Mouse (Mus musculus) liver, postnatal 0 days (tissue): ENCODE measurements at regions not wholly inside any gene's neighbourhood (a gene's known extent, or its start where the extent isn't known, plus 50 kb on each side); places are given as distances from the start of the nearest gene placed in this dataset.
A peak's percentile ranks its signal among the peaks of the same experiment; 100 is the strongest.

ENCODE experiments used
- ATAC-seq: fragments of 200-750 bp; cut with Nextera tagmentation; 2 replicates; pipeline ENCODE4 v1.8.0; 2017; ENCODE audit warnings: mild to moderate bottlenecking, moderate library complexity
- DNase-seq: peaks from one replicate; pipeline ENCODE4 v3.0.0-alpha.2; 2016
- H3K27ac ChIP-seq: fragments of 300-500 bp; sonication (generic); 2 replicates; pipeline ENCODE4 v1.5.1; 2014; ENCODE audit warnings: antibody characterized with exemption, moderate library complexity, mild to moderate bottlenecking, low read depth
- H3K27me3 ChIP-seq: fragments of 300-500 bp; sonication (generic); 2 replicates; pipeline ENCODE4 v1.6.1; 2014; ENCODE audit warnings: low read length, control low read depth, mixed read lengths; ENCODE audit not compliant: insufficient read depth
- H3K36me3 ChIP-seq: fragments of 300-500 bp; sonication (generic); replicated peaks from 2 replicates; pipeline ENCODE4 v1.6.1; 2014; ENCODE audit warnings: mild to moderate bottlenecking, control low read depth, low read length, moderate library complexity, mixed read lengths; ENCODE audit not compliant: insufficient read depth
- H3K4me1 ChIP-seq: fragments of 300-500 bp; sonication (generic); 2 replicates; pipeline ENCODE4 v1.6.1; 2014; ENCODE audit warnings: antibody characterized with exemption, mild to moderate bottlenecking, control low read depth; ENCODE audit not compliant: insufficient read depth
- H3K4me2 ChIP-seq: fragments of 300-500 bp; sonication (generic); 2 replicates; pipeline ENCODE4 v1.6.1; 2014; ENCODE audit warnings: low read depth, mild to moderate bottlenecking, low read length, moderate library complexity, mixed read lengths
- H3K4me3 ChIP-seq: fragments of 300-500 bp; sonication (generic); 2 replicates; pipeline ENCODE4 v1.5.1; 2014; ENCODE audit warnings: low read depth, low read length
- H3K9ac ChIP-seq: fragments of 300-500 bp; sonication (generic); replicated peaks from 2 replicates; pipeline ENCODE4 v1.6.1; 2014; ENCODE audit warnings: mild to moderate bottlenecking, moderate library complexity
- H3K9me3 ChIP-seq: fragments of 300-500 bp; sonication (generic); 2 replicates; pipeline ENCODE4 v1.6.1; 2016; ENCODE audit warnings: mild to moderate bottlenecking, control low read depth, low read length, mixed read lengths
- CTCF ChIP-seq: sonication (generic); IDR thresholded peaks from 2 replicates; pipeline ENCODE4 v1.5.1; 2016; ENCODE audit warnings: antibody characterized with exemption, low read depth
- EP300 ChIP-seq: IDR thresholded peaks from 2 replicates; pipeline ENCODE4 v1.6.1; 2016; ENCODE audit warnings: antibody characterized with exemption, low read depth, mild to moderate bottlenecking
- WGBS: fragments of 180-500 bp; shearing (Covaris S2); extraction: QIAGEN DNeasy Blood & Tissue Kit; methylation state at CpG from one replicate; pipeline ENCODE4 v1.1.7; 2014; ENCODE audit not compliant: insufficient replicate concordance; 5-methylcytosine and 5-hydroxymethylcytosine counted together

- TF ChIP-seq EP300 (no peak), CTCF (no peak)
- no peak overlapping the region for H3K4me2 ChIP-seq
- H3K36me3 ChIP-seq, result no peaks in the 10 kb centered on the region
- DNase-seq, result no peak
- H3K4me1 ChIP-seq, result no peaks in the 10 kb centered on the region
- no peak overlapping the region for H3K4me3 ChIP-seq
- no peak overlapping the region for H3K27ac ChIP-seq
- H3K27me3 ChIP-seq, result no peaks in the 10 kb centered on the region
- no peak for ATAC-seq
- 70% methylated on average over 4 of the region's 4 CpGs for WGBS
- no peak overlapping the region for H3K9ac ChIP-seq
- no peaks in the 10 kb centered on the region for H3K9me3 ChIP-seq
Observed at GRCm38 (mm10) chr7:70452816-70453215, 86.3 kb upstream of the Nr2f2 start.

- H3K4me3 ChIP-seq, result no peak overlapping the region
- H3K9me3 ChIP-seq, result no peaks in the 10 kb centered on the region
- H3K9ac ChIP-seq, result no peak overlapping the region
- ATAC-seq, result no peak
- H3K27ac ChIP-seq, result no peak overlapping the region
- H3K4me1 ChIP-seq, result no peaks in the 10 kb centered on the region
- no peaks in the 10 kb centered on the region for H3K36me3 ChIP-seq
- no peaks in the 10 kb centered on the region for H3K27me3 ChIP-seq
- no peak for TF ChIP-seq EP300
- TF ChIP-seq CTCF, result no peak
- DNase-seq, result no peak
- WGBS, result 78% methylated on average over 6 of the region's 6 CpGs
- H3K4me2 ChIP-seq, result no peak overlapping the region
Observed at GRCm38 (mm10) chr7:70438908-70439307, 72.4 kb upstream of the Nr2f2 start.

GRCm38 (mm10) chr7:70433838-70434237 lies 67.3 kb upstream of the Nr2f2 start:
- Histone ChIP-seq H3K9ac (no peak overlapping the region), H3K4me1 (no peaks in the 10 kb centered on the region), H3K27ac (no peak overlapping the region), H3K36me3 (no peaks in the 10 kb centered on the region), H3K9me3 (no peaks in the 10 kb centered on the region), H3K4me3 (no peak overlapping the region), H3K4me2 (no peak overlapping the region), H3K27me3 (no peaks in the 10 kb centered on the region)
- TF ChIP-seq EP300, result no peak
- no peak for TF ChIP-seq CTCF
- WGBS, result 37% methylated on average over 8 of the region's 8 CpGs
- no peak for DNase-seq
- ATAC-seq, result no peak

- H3K4me3 ChIP-seq, result no peak overlapping the region
- no peaks in the 10 kb centered on the region for H3K4me1 ChIP-seq
- H3K9me3 ChIP-seq, result no peaks in the 10 kb centered on the region
- 83% methylated on average over 6 of the region's 6 CpGs for WGBS
- ATAC-seq (no peak), DNase-seq (no peak)
- no peaks in the 10 kb centered on the region for H3K36me3 ChIP-seq
- no peak overlapping the region for H3K27ac ChIP-seq
- no peak overlapping the region for H3K4me2 ChIP-seq
- TF ChIP-seq CTCF, result no peak
- TF ChIP-seq EP300, result no peak
- no peaks in the 10 kb centered on the region for H3K27me3 ChIP-seq
- H3K9ac ChIP-seq, result no peak overlapping the region
Observed at GRCm38 (mm10) chr7:70433358-70433757, 66.8 kb upstream of the Nr2f2 start.

GRCm38 (mm10) chr7:70431712-70432111 lies 65.2 kb upstream of the Nr2f2 start:
- Histone ChIP-seq H3K4me2 (no peak overlapping the region), H3K9me3 (no peaks in the 10 kb centered on the region), H3K4me1 (no peaks in the 10 kb centered on the region), H3K9ac (no peak overlapping the region), H3K27me3 (no peaks in the 10 kb centered on the region), H3K27ac (no peak overlapping the region), H3K36me3 (no peaks in the 10 kb centered on the region), H3K4me3 (no peak overlapping the region)
- WGBS, result 48% methylated on average over 2 of the region's 2 CpGs
- peak; percentile 62; the same call in 1 of the 2 replicates for ATAC-seq
- TF ChIP-seq CTCF (no peak), EP300 (no peak)
- DNase-seq, result no peak

- DNase-seq, result no peak
Observed at GRCm38 (mm10) chr7:70429326-70429725, 62.8 kb upstream of the Nr2f2 start.

GRCm38 (mm10) chr7:70424231-70424620 lies 57.7 kb upstream of the Nr2f2 start:
- Histone ChIP-seq H3K4me3 (no peak overlapping the region), H3K27ac (no peak overlapping the region), H3K4me2 (no peak overlapping the region), H3K9me3 (no peaks in the 10 kb centered on the region), H3K4me1 (no peaks in the 10 kb centered on the region), H3K27me3 (no peaks in the 10 kb centered on the region), H3K36me3 (no peaks in the 10 kb centered on the region), H3K9ac (no peak overlapping the region)
- TF ChIP-seq CTCF (no peak), EP300 (no peak)
- DNase-seq (no peak), ATAC-seq (no peak)
- 68% methylated on average over 4 of the region's 4 CpGs for WGBS

More at GRCm38 (mm10) chr7:70429326-70429725, 62.8 kb upstream of the Nr2f2 start:
- Histone ChIP-seq H3K4me3 (no peak overlapping the region), H3K9me3 (no peaks in the 10 kb centered on the region), H3K36me3 (no peaks in the 10 kb centered on the region), H3K9ac (no peak overlapping the region), H3K4me2 (no peak overlapping the region), H3K27me3 (no peaks in the 10 kb centered on the region), H3K4me1 (no peaks in the 10 kb centered on the region), H3K27ac (no peak overlapping the region)
- ATAC-seq, result no peak
- TF ChIP-seq CTCF (no peak), EP300 (no peak)
- WGBS, result 27% methylated on average over 2 of the region's 2 CpGs
